Mouse (Mus musculus): ENCODE measurements around the gene Klhdc3. TPM values are rescaled to one million over a fixed set of nuclear protein-coding genes. Genes with fewer than 3 reads are reported as not detected.

Klhdc3 gene
- polyA plus RNA-seq, 1 experiment: 52.9 TPM

DNA sequence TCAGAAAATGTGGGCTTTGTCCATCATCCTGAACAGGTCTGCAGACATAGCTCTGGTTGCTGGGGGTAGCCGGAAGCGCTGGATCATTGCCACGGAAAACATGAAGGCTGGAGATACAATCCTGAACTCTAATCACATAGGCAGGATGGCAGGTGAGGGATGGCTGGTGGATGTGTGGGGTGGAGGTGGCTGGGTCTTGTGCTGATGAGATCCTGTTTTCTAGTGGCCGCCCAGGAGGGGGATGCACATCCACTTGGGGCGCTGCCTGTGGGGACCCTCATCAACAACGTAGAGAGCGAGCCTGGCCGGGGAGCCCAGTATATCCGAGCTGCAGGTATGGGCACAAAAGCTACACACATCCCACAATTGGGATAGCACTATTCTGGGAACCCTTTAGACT, 32.3 kb downstream of the Klhdc3 start:
- Histone ChIP-seq H3K4me1 (ENCODE audit: control insufficient read depth, insufficient read depth, low read length) (peaks cover 18% of the 10 kb centered on the region), H3K27ac (ENCODE audit: insufficient read depth, low read depth, low read length) (no peak overlapping the region), H3K4me3 (ENCODE audit: insufficient read depth, low read length) (no peak overlapping the region)
- no peak for TF ChIP-seq POLR2A (IDR thresholded peaks at IDR 0.05; ENCODE audit: borderline replicate concordance, low read depth, low read length)
- TF ChIP-seq CTCF (IDR thresholded peaks at IDR 0.05; ENCODE audit: low read depth, low read length): no peak

DNA sequence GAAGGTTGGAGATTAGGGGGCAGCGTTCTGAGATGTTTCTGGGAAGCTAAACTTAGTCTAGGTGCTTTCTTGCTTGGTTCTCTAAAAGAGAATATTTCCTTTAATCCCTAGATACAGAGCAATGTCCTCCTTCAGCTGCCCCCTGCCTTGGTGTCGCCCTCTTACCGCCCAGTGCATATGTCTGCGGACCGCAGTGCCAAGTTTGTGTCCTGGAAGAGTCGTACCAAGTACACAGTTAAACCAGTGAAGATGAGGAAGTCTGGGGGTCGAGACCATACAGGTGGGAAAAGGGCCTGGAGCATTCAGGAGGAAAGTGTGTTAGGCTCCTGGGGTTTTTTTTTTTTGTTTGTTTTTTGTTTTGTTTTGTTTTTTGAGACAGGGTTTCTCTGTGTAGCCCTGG, 33.4 kb downstream of the Klhdc3 start:
- Histone ChIP-seq H3K4me1 (ENCODE audit: control insufficient read depth, insufficient read depth, low read length) (peaks cover 18% of the 10 kb centered on the region), H3K4me3 (ENCODE audit: insufficient read depth, low read length) (no peak overlapping the region), H3K27ac (ENCODE audit: insufficient read depth, low read depth, low read length) (no peak overlapping the region)
- no peak for TF ChIP-seq POLR2A (IDR thresholded peaks at IDR 0.05; ENCODE audit: borderline replicate concordance, low read depth, low read length)
- TF ChIP-seq CTCF (IDR thresholded peaks at IDR 0.05; ENCODE audit: low read depth, low read length): no peak

DNA sequence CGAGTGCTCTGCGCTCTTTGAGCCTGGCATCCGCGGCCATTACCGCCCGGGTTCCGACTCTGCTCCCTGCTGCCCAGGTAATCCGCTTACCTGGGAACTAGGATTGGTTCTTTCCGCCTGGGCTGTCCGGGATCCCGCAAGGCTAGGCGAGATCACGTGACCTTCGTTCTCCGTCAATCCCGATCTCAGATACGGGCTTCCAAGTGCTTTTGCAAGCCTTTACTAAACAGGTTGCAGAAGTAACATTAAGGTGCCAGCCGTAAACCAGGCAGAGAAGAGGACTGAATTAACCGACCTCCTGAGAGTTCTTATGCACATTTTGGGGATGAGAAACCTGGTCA, 34.4 kb downstream of the Klhdc3 start:
- no peak for TF ChIP-seq CTCF (IDR thresholded peaks at IDR 0.05; ENCODE audit: low read depth, low read length)

DNA sequence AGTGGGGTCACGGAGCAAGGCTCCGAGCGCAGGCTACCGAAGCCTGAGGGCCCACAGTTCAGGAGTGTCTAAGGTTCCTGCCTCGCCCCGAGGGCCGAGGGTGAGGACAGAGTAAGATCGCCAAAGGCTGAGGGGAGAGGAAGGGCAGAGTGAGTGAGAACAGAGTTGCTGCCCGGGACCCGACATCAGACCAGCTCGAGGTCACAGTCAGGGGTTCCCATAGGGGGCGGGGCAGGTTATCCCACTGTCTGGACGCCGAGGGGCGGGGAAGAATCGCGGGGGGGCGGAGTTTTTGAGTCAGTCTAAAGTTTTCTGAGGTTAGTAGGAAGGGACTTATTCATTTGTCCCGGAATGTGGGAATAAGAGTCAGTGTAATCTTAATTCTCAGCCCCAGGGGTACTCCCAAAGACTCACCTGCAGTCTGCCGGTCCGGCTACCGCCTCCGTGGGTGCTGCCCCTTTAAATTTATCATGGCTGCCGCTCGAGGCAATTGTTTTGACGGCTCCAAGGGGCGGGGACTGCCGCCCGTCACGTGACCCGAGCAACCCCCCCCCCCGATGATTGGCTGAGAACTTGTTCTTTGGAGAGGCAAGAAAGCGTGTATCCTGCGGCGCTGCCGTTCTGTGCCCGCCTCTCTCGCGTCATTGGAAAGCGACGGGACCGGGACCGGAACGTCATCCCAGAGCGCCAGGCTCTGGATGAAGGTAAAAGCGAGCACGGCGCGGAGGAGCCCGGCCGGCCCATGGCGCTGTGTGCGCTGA, 35.0 kb downstream of the Klhdc3 start, which contains the start of the genes Klc4 and Mrpl2:
TSS of gene Klc4 (minus strand) at position 462 of the 761 bp plus-strand sequence.
TSS of gene Mrpl2 (plus strand) at position 669 of the 761 bp plus-strand sequence.
- Histone ChIP-seq H3K4me1 (ENCODE audit: control insufficient read depth, insufficient read depth, low read length) (peaks cover 18% of the 10 kb centered on the region), H3K4me3 (ENCODE audit: insufficient read depth, low read length) (peak within 1 kb of the TSS; percentile 78), H3K27ac (ENCODE audit: insufficient read depth, low read depth, low read length) (peak within 1 kb of the TSS; percentile 49)
- no peak for TF ChIP-seq CTCF (IDR thresholded peaks at IDR 0.05; ENCODE audit: low read depth, low read length)
- TF ChIP-seq POLR2A (IDR thresholded peaks at IDR 0.05; ENCODE audit: borderline replicate concordance, low read depth, low read length): no peak

More for the DNA sequence above, 34.4 kb downstream of the Klhdc3 start:
- Histone ChIP-seq H3K4me1 (ENCODE audit: control insufficient read depth, insufficient read depth, low read length) (peaks cover 20% of the 10 kb centered on the region), H3K27ac (ENCODE audit: insufficient read depth, low read depth, low read length) (peak overlapping the region; percentile 49), H3K4me3 (ENCODE audit: insufficient read depth, low read length) (peak overlapping the region; percentile 78)

DNA sequence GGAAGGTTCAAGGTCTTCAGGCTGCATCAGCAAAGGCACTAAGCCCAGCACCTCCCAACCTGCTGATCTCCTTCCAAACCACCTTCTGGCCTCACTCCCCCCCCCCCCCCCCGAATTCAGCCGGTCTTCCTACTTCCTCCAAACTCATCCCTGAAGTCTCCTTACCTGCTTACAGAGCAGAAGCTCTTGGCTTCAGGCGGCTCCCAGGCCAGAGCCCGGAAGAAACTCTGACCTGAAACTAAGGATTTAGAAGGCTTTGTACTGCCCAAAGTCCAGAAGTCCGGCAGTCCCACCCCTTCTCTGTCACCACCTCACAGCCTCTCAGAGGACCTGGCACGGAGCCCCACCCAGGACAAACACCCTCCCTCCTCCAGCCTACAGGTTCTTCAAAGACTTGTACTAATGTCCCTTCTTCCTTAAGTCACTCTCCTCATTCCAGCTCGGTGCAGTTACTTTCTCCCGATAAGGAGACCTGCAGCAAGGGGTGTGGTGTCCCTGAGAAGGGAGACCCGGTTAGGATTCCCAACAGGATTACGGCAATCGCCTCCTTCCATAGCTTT, 35.7 kb downstream of the Klhdc3 start:
- H3K4me1 ChIP-seq (ENCODE audit: control insufficient read depth, insufficient read depth, low read length): peaks cover 25% of the 10 kb centered on the region
- H3K27ac ChIP-seq (ENCODE audit: insufficient read depth, low read depth, low read length): peak overlapping the region; percentile 5; the same call in 1 of the 2 replicates
- no peak for TF ChIP-seq CTCF (IDR thresholded peaks at IDR 0.05; ENCODE audit: low read depth, low read length)
- no peak for TF ChIP-seq POLR2A (IDR thresholded peaks at IDR 0.05; ENCODE audit: borderline replicate concordance, low read depth, low read length)
- H3K4me3 ChIP-seq (ENCODE audit: insufficient read depth, low read length): peak overlapping the region; percentile 67

DNA sequence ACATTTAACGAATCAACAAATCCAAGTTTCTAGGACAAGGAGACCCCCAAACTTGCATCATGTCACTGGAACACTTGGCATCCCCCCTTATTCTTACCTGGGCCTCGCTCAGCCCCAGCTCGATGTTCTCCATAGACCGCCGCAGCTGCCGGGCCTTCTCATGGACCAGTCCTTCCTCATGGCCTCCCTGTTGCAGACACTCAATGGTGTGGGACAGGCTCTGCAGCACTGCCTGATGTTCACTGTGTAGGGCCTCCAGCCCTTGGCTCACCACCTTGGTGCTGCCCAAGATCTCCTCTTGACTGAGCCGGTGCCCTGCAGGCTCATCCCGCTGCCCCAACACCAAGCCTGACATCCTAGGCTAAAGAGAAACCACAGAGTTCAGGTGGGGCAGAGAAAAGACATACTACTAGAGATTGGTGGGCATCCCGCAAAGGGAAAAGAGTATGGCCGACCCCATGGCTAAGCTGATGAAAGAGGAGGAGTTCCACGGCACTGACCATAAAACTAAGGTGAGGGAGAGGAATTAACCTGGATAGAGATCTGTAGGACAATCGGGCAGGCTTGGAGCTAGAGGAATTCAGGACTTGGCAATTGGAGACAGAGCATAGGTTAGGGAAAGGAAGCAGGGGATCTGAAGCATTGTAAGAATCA, 36.4 kb downstream of the Klhdc3 start:
- TF ChIP-seq POLR2A (IDR thresholded peaks at IDR 0.05; ENCODE audit: borderline replicate concordance, low read depth, low read length) (no peak), CTCF (IDR thresholded peaks at IDR 0.05; ENCODE audit: low read depth, low read length) (no peak)
- Histone ChIP-seq H3K4me1 (ENCODE audit: control insufficient read depth, insufficient read depth, low read length) (peaks cover 23% of the 10 kb centered on the region), H3K27ac (ENCODE audit: insufficient read depth, low read depth, low read length) (peak overlapping the region; percentile 11; the same call in 1 of the 2 replicates), H3K4me3 (ENCODE audit: insufficient read depth, low read length) (no peak overlapping the region)

DNA sequence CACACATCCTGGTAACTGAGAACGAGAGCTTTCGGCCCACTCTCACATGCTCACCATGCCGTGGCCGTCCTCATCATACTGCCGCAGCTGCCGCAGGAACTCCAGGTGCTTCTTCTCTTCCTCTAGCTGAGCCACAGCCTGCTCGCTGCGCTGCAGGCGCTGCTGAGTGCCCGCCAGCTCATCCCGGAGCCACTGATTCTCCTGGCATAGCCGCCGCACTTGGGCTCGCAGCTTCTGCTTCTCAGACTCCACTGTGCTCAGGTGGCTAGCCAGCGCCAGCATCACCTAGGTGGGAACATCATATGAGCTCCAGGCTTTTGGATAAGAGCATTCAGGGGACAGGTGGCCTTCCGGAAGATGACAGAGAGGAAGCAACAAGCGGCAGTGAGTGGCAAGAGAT, 38.7 kb downstream of the Klhdc3 start:
- no peak overlapping the region for H3K4me3 ChIP-seq (ENCODE audit: insufficient read depth, low read length)
- TF ChIP-seq CTCF (IDR thresholded peaks at IDR 0.05; ENCODE audit: low read depth, low read length): no peak
- no peak for TF ChIP-seq POLR2A (IDR thresholded peaks at IDR 0.05; ENCODE audit: borderline replicate concordance, low read depth, low read length)
- H3K4me1 ChIP-seq (ENCODE audit: control insufficient read depth, insufficient read depth, low read length): peaks cover 34% of the 10 kb centered on the region
- no peak overlapping the region for H3K27ac ChIP-seq (ENCODE audit: insufficient read depth, low read depth, low read length)

DNA sequence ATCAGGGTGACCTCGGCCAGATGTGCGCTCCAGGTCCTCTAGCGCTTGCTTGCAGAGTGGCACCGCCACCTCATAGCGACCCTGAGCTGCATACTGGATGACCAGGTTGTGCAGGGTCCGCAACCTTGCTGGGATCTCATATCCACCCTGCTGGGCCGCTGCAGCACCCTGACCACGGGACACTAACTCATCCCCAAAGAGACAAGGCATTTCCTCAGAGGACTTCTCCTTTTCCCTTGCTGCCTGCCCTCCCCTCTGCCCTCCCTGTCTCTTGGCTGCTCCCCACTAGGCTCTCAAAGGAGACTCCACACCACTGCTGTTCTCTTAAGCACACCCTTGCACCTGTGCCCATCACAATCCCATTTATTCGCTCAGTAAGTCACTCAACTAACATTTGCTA, 40.8 kb downstream of the Klhdc3 start:
- Histone ChIP-seq H3K4me1 (ENCODE audit: control insufficient read depth, insufficient read depth, low read length) (peaks cover 37% of the 10 kb centered on the region), H3K4me3 (ENCODE audit: insufficient read depth, low read length) (peak overlapping the region; percentile 66), H3K27ac (ENCODE audit: insufficient read depth, low read depth, low read length) (peak overlapping the region; percentile 85)
- TF ChIP-seq CTCF (IDR thresholded peaks at IDR 0.05; ENCODE audit: low read depth, low read length) (no peak), POLR2A (IDR thresholded peaks at IDR 0.05; ENCODE audit: borderline replicate concordance, low read depth, low read length) (no peak; the same call in 1 of the 2 replicates)

DNA sequence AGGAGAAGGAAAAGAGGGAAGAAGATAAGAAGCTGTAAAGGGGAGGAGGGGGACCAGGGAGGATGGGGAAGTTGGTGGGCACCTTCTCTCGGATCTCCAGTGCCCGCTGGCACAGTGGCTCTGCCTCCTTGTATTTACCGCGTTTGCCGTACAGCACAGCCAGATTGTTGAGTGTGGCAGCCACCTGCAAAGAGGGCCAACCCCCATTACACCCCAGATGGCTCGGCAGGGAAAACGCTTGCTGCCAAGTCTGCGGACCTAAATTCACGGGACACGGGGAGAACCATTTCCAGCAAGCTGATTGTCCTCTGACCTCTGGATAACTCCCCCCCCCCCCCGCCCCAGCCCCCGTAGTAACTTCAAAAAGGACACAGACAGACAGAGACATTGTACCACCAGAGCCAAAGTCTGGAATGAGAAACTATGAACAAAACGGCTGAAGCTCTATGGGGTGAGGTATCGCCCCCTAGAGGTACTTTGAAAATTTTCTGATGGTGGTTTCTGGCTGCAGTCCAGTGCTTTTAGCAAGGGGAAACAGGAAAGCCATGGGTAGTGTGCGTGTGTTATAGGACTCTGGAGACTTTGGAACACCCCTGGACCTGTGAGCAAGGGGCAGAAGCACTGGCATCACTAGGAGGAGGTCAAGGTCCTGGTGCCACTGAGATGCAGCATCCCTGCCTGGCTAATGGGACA, 43.7 kb downstream of the Klhdc3 start:
- 0 out of 2 replicates have a peak overlapping the region, but pooled peaks have one; percentile 14 for H3K4me3 ChIP-seq (ENCODE audit: insufficient read depth, low read length)
- TF ChIP-seq POLR2A (IDR thresholded peaks at IDR 0.05; ENCODE audit: borderline replicate concordance, low read depth, low read length) (no peak), CTCF (IDR thresholded peaks at IDR 0.05; ENCODE audit: low read depth, low read length) (no peak)
- no peak overlapping the region for H3K27ac ChIP-seq (ENCODE audit: insufficient read depth, low read depth, low read length)
- peaks cover 30% of the 10 kb centered on the region for H3K4me1 ChIP-seq (ENCODE audit: control insufficient read depth, insufficient read depth, low read length)
